Mouse (Mus musculus): ENCODE measurements around the gene Iqcg.

Gene Iqcg

DNA sequence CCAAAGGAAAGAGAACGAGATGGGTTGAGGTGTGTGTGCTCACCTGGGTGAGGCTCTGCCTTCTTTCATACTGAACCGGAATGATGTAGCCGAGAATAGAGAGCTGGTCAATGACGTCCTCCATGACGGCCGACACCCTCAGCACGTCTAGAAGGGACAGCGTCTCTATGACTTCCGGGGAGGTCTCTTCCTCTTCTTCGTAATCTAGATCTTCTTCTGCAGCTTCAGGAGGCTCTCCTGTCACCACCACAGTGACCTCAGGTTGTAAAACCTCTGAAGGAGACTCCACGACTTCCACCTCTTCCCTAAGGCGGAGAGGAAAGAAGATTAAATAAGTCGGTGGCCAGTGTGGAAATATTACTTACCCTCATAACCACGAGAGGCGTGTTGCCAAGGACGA is 6.2 kb downstream of the Iqcg start:
- DNase-seq (ENCODE audit: low read depth): no peak

DNA sequence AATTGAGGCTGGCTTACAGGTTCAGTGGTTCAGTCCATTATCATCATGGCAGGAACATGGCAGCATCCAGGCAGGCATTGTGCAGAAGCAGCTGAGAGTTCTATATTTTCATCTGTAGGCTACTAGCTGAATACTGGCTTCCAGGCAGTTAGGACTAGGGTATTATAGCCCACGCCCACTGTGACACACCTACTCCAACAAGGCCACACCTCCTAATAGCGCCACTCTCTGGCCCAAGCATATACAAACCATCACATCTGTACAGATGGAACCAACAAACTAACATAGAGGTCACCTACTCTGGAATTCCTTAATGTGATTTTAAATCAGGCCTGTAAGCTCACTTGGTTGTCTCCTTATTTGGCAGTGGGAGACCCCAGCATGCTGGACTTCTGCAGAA is 7.3 kb downstream of the Iqcg start:
- DNase-seq (ENCODE audit: low read depth): no peak

GRCm38 (mm10) chr16:33048004-33048403 is 8.0 kb downstream of the Iqcg start:
- DNase-seq (ENCODE audit: low read depth): no peak

GRCm38 (mm10) chr16:33043268-33043667 is 12.8 kb downstream of the Iqcg start:
- DNase-seq (ENCODE audit: low read depth): no peak

GRCm38 (mm10) chr16:33042682-33043081 is 13.3 kb downstream of the Iqcg start:
- no peak for DNase-seq (ENCODE audit: low read depth)

DNA sequence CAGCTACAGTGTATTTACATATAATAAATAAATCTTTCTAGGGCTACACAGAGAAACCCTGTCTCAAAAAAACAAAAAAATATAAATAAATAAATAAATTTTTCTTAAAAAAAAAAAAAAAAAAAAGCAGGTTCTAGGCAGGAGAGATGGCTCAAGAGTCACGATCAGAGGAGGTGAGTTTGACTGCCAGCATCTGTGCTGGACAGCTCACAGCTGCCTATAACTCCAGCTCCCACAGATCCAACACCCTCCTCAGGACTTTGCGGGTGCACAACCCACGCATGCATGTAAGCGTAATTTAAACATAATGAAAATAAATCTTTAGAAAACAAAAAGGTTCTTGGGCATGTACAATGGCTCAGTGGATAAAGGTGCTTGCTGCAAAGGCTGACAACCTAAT is 20.0 kb downstream of the Iqcg start:
- no peak for DNase-seq (ENCODE audit: low read depth)

GRCm38 (mm10) chr16:33026357-33026756 is 29.7 kb downstream of the Iqcg start:
- no peak for DNase-seq (ENCODE audit: low read depth)

- DNase-seq (ENCODE audit: low read depth): no peak
Measured at GRCm38 (mm10) chr16:33024456-33025104, 31.4 kb downstream of the Iqcg start.

DNA sequence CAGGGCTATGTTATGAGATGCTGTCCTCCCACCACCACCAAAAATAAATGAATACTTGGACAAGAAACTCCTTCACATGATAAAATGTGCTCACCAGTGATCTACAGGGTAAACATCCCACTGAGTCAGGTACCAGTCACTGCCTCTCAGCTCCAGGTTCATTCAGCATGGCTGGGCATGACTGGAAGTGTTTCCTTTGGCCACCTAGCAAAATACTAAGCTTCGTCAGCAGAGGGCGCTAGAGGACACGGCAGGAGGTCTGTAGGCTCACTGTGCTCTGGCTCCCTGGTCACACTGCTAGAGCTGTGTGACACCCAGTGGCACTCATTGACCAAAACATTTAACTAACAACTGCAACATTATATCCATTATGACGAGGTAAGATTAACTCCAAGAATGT is 32.3 kb downstream of the Iqcg start:
- DNase-seq (ENCODE audit: low read depth): peak; percentile 61

- DNase-seq (ENCODE audit: low read depth): no peak
Measured at GRCm38 (mm10) chr16:33021381-33021780, 34.6 kb downstream of the Iqcg start.

- DNase-seq (ENCODE audit: low read depth): no peak
Measured at GRCm38 (mm10) chr16:33019117-33019770, 36.8 kb downstream of the Iqcg start.

- no peak for DNase-seq (ENCODE audit: low read depth)
Measured at GRCm38 (mm10) chr16:33017677-33018349, 38.2 kb downstream of the Iqcg start.

DNA sequence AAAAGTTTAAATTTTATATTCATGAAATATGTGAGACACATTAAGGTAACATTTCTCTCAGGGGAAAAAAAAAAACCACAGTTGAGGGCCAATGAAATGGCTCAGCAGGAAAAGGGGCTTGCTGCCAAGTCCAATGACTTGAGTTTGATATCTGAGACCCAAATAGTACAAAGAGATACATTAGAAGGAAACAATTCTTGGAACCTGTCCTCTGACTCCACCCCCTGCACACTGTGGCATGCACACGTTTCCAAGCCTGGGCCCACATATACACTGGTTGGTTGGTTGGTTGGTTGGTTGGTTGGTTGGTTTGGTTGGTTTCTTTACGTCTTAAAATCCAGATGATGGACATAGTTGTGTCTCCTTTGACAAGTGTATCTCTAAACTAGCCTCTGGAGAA is 40.0 kb downstream of the Iqcg start:
- DNase-seq (ENCODE audit: low read depth): no peak

DNA sequence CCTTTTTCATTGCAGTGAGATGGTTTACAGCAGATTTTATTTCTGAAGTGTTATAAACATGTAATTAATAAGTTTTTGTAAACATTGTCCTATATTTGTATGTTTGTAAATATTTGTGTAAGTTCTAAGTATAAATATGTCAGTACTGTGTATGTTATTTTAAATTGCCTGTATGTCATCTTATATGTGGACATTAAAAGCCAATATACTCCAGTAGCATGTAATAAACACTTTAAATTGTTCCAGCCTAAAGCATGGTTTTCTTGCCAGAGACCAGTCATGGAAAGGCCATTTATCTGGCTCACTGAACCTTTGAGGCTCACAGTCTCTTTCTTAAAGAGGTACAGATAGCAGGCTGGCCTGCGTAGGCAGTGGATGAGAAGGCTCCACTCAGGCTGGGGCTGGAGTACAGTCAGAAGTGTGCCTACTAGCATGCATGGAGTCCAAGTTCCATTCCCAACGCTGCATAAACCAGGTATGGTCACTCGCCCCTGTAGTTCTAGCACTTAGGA is 40.6 kb downstream of the Iqcg start:
- no peak for DNase-seq (ENCODE audit: low read depth)

- DNase-seq (ENCODE audit: low read depth): no peak
Measured at GRCm38 (mm10) chr16:33014921-33015320, 41.1 kb downstream of the Iqcg start.

GRCm38 (mm10) chr16:33013801-33014200 is 42.2 kb downstream of the Iqcg start:
- DNase-seq (ENCODE audit: low read depth): no peak

GRCm38 (mm10) chr16:33010166-33010565 is 45.9 kb downstream of the Iqcg start:
- no peak for DNase-seq (ENCODE audit: low read depth)

DNA sequence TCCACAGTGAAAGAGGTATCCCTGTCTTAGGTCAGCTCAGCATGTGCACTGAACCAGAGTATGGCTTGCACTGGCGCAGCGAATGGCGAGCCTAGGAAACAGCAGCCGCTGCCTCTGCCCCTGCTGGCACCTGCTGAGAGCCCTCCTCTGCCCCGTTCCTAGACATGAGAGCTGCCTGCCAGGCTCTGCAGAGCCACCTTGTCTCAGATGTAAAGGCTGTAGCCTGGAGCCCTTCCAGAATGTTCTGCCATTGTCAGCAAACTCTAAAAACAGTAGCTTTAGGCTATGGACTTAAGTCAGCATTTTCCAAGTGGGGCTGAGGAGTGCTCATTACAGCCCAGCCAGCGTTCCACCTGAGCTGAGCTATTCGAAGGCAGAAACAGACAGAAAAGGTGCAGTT is 48.6 kb downstream of the Iqcg start:
- no peak for DNase-seq (ENCODE audit: low read depth)

DNA sequence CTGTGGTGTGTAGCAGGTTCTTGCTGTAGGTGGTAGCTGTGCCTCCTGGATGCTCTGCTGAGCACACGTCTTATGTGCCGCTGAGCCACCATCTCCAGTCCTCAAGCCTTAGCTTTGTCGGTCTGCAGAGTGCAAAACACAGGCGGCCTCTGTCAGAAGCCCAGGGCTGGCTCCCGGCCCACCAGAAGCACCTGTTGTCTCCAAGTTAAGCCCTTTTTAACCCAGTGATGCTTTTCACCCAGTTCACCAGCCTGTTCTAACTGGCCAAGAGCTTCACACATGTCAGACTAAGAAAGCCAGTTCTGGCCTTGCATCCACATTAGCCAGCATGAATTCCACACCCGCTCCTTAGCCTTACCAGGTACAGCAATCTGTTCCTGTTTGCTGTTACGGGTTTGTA is 49.1 kb downstream of the Iqcg start:
- no peak for DNase-seq (ENCODE audit: low read depth)

DNA sequence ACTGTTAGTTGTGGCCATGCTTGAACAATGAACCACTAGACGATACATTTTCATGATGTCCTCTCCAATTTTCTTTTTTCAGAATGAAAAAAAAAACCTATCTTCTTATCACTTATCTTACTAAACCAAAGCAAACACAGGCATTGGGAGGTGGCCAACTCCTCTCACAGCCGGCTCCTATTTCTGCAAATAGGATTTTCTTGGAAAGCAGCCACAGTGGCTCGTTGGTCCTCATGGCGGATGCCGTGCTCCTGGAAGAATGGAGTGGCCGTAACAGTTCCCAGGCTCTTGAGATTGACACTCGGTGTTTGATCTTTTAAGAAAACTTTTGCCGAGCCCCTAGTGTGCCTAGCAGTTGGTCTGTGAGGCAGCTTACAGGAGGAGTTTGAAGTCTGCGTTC is 50.8 kb downstream of the Iqcg start:
- no peak for DNase-seq (ENCODE audit: low read depth)

GRCm38 (mm10) chr16:32992158-32992557 is 63.9 kb downstream of the Iqcg start:
- no peak for DNase-seq (ENCODE audit: low read depth)

DNA sequence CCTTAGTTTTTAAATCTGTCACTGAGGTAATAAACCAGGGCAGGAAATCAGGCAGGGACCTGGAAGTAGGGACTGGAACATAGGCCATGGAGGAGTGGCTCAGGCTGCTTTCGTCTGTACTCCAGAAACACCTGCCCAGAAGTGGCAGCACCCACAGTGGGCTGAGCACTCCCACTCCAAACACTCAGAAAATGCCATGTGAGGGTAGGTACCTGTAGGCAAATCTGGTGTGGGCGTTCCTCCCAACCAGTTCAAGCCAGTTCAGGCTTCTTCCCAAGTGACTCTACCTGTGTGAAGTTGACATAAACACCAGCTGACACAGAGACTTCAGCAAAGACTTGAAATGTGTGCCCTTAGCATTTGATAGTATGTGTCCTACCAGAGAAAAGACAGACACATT is 71.4 kb downstream of the Iqcg start:
- no peak for DNase-seq (ENCODE audit: low read depth)

GRCm38 (mm10) chr16:32981405-32981804 is 74.6 kb downstream of the Iqcg start:
- no peak for DNase-seq (ENCODE audit: low read depth)

Data from fibroblast of lung, adult 2 months (primary cell).